Mouse (Mus musculus) liver (tissue): Measurements from ENCODE around the gene Xdh.
"Not testable (repeated sequence)": the region's sequence is repeated elsewhere in the genome, so short reads cannot be mapped to it uniquely, and the experiment has no call there.

Experiments used
- DNase-seq: peaks from one replicate; pipeline ENCODE4 v3.0.0-alpha.2; 2020; ENCODE audit warnings: mixed read lengths

Gene Xdh

DNA sequence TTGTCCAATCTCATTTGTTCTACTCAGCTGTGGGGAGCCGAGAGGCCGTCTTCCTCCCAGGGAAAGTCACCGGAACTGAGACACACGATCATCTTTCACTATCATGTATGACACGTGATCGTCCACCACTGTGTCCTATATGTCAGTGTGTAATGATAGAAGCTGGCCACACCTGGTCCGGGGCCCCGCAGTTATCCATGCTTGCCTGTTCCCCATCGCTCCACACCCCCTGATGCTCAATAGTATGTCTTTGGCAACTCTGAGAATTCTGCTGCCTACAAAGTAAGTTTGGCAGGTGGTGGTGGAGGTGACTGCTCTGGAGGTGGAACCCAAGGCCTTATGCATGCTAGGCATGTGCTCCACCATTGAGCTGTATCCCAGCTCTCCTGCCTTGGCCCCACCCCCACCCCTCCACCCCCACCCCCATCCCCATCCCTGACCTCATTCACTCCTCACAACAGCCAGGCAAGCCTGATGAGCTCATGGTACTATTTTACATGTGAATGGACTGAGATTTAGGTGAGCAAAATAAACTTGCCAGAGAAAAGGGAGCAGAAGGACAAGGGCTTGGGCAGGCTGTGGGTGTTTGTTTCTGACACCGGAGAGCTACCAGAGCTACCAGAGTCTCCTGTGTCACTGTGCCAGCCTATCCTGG lies 70.6 kb downstream of the Xdh start:
- DNase-seq: no peak

DNA sequence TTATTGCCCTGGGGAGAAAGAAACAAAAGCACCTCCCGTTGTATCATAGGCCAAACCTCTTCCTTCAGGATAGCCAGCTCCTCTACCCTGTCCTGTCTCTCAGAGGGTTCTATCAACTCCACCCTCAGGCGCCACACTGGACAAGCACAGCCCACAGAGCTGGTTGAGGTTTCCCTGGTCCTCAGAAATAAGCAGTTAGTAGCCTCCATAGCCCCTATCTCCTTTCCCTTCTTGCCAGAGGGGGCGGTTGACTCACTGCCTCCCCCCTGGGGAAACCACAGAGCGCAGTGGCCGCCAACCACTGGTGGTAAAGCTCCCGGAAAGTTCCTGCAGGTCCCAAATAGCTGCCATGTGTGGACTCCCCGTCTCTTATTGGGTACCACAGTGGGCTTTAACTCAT lies 74.3 kb downstream of the Xdh start:
- DNase-seq: no peak

DNA sequence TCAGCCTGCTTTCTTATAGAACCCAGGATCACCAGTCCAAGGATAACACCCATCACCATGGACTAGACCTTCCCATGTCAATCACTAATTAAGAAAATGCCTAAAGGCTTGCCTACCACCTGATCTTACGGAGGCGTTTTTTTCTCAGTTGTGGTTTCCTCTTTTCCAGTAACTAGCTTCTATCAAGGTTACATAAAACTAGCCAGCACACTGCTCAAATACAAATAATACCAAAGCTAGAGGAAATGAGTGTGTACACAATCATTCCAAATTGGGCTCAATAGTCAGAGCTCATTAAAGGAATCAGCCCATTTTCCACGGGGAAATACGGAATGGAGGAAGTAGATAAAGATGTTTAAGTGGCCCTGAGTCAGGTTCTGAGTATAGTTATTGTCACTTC lies 74.7 kb downstream of the Xdh start:
- DNase-seq: no peak

DNA sequence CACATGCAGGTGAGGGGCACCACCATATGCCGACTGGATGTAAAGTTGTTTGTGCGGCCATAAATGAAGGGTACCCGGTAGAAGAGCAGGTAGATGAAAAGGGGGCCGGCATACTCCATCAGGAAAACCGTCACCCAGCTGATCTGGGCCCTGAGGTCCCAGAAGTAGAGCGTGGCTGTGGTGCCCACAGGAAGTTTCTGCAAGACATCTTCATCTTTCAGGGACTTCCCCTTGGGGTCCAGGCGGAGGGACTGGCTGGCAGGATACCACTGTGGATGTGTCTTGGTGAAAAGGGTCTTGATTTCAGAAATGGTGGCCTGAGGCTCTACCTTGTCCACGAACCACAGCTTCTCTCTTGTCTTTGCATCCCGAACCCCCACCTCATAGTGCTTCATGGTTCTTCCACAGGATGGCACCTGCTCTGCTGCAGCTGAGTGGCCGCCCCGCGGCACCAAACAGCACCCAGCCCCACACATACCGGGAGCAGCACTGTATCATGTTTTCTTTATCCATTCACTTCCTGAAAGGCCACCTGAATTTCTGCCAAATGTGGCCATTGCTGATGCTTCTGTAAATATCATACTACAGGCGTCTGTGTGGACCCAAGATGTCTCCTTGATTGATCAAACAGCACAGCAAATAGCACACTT lies 78.9 kb downstream of the Xdh start:
- no peak for DNase-seq

DNA sequence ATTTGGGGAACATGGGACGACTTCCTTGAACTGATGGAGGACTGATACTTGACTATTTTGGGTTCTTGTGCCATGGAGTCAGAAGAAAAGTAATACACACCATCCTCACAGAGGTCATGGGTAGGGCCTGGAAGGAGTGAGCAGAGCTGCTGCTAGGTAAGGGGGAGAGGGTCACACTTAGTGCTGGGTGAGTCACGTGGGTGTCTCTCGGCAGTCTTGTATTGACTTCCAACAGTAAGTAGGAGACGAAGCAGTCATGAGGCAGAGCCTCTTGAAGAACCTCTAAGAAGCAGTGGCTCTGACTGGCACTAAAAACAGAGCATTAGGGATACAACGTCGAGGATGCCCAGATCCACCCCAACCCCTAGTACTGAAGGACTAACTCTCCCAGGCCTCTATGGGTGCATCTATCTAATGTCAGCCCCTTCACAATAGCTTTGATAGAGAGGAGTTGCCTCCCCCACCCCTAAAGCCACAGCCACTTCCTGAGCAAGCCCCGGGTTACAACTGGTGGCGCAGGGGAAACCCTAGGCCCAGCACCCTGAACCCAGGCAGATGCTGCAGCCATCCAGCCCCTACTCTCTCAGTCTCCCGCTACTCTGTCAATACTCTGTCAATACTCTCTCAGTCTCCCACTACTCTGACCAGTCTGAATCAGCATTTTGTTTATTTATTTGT lies 80.8 kb downstream of the Xdh start:
- DNase-seq: no peak

DNA sequence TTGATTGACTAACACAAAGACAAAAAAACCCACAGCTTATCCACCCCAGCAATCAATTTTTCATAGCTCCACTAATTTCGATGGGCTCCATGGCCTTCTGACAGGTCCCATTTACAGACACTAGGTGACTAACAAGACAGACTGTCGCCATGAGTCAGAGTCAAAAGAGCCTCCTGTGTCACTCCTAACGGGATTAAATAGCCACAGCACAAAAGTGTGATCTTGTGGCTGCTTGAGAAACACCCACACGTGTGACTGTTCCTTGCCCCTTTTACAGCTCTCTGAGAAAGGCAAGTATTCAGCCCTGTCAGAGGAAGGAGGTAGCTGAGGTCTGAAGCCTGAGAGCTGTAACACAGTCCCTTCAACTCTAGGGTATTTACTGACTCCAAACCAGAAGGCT lies 96.3 kb downstream of the Xdh start:
- DNase-seq: no peak

DNA sequence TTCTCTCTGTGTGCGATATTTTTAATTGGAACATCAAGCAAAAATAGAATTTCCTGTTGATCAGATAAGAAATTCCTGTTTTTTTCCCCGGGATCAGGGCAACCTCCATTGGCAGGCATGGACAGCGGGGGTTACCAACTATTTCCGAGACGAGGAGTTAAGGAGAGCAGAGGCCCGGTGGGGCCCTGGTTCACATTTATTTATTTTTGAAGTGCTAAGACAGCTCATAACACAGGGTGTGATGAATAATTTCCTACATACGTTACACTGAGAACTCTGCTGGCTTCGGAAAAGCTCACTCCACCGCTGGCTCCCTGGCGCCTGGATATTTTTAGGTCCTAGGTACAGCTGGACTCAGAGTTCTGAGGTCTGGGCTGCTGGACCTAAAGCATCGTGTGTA lies 97.0 kb downstream of the Xdh start:
- DNase-seq: no peak

DNA sequence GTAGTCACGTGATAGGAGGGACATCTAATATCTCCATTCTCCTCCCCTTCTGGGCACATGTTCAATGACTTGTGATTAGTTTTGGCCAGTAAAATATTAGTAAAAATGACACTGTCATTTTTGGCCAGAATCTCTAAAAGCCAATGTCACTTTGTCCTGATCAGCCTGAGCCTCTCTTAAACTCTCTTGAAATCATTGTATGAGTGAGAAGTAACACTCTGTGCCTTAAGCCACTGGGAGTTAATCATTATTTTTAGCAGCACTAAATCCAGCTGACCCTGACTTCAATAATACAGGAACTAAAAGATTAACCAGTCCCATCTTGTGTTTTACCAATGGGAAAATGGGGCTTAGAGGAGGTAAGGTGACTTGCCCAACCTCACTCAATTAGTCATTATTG lies 102.6 kb downstream of the Xdh start:
- DNase-seq: no peak

DNA sequence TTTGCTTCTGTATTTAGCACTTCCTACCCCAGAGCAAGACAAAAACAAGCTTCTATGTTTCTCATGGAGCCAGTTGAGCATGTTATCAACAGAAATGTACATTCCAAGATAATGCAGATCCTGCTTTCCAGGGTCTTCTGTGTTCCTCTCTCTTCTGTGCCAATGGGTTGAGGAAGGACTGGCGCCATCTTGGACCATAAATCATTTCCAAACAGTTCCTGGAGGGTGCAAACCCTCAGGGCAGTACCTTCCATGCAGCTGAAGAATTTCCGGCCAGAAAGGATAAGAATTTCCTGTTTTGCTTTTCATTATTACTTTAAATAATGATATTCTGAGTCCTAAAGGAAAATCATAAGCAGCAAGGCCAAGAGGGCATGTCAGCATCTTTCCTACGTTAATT lies 104.4 kb downstream of the Xdh start:
- no peak for DNase-seq

DNA sequence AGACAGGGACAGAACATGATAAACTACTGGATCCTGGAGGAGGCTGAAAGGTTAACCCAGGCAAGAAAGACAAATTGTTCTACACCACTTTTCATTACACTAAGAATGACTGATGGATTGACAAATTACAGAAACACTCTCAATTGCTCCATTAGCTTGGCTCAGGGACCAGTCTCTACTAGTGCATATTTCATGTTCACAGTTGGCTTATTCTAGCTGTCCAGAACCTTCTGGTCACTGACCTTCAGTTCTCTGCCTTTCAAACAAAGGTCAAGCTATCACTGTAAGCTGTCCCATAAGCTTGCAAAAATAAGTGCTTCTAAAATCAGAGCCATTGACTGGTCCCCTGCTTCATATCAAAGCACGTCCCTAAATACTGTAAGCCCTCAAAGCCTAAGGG lies 107.0 kb downstream of the Xdh start:
- DNase-seq: no peak

DNA sequence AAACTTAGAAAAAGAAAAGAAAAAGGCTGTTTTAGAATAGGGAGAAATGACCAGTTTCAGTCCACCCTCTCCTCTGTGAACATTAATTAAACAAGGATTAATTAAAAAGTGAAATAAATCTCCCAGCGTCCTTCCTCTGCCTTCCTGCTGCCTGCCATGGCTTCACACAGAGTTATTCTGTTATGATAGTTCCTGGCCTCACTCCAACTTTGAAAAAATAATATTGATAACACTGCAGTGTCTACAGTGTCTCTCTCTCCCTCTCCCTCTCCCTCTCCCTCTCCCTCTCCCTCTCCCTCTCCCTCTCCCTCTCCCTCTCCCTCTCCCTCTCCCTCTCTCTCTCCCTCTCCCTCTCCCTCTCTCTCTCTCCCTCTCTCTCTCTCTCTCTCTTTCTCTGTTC lies 110.1 kb downstream of the Xdh start:
- not testable (repeated sequence) for DNase-seq

DNA sequence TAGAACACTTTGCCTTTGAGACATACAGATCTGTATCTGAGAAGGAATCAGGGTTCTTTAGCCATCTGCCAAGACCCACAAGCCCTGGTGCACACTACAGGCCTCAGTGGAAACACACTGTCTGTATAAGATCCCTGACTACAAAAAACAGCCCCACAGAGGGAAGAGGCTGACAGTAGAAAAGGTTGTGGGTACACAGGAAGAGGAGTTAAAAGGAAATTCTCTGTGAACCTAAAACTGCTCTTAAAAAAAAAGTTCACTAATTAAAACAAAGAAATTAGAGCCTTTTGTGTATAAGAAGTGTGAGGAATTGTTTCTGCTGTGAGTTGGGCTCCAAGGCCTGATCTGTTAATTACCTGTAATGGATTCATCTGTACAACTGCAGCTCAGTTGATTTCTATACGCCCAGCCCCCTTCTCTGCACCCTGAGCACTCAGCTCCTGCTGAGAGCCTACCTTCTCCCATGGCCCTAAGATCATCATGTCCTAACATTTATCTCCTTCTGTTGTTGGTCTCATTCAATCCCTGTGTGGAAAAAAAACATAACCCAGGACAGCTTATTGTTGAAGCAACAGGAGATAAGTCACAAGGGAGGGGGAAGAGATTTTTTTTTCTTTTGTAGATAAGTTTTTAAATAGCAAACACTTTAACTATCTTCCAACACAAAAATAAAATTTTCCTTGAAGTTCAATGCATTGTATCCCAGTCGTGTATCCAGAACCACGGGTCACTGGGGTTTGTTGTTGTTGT lies 110.7 kb downstream of the Xdh start:
- DNase-seq: no peak

DNA sequence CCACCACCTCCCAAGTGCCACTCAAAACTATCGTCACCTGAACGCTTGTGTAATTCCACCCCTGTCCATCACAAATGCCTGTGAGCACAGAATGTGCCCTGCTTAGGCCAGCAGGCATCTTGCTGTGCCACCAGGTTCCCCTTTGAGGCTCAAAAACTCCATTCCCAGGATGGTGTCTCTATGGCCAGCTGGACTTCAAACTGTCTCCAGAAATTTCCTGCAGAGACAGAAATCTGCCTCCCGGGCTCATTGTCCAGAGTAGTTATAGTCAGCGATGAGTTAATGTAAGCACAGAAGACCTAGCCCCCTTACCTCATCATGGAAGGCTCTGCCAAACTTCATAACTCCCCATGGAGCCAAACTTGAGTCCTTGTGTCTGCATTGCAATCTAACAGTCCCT lies 112.8 kb downstream of the Xdh start:
- no peak for DNase-seq

DNA sequence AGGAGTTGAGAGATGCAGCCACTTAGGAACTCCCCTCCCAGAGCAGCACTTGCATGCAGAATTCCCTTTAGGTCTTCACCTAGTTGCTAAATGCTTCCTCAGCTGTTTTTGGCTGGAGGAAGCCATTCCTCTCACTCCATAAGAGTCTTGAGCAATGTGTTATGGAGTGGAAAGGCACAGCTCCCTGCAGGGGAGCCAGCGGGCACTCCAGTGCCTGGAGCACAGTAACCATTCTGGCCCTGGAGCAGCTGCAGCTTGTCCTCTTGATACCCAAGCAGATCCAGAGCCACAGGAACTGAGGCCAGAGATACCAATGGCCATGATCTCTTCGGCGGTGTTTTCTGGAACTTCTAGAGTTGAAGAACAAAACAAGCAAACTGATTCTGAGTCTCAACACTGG lies 113.4 kb downstream of the Xdh start:
- no peak for DNase-seq
